Mouse (Mus musculus) MEL-GATA-1-ER (cell line): Measurements from ENCODE around the gene Gprc5b.

ENCODE experiments used
- DNase-seq: peaks from one replicate; pipeline ENCODE4 v3.0.0-alpha.2; 2012; ENCODE audit warnings: low read depth; ENCODE audit errors: extremely low read depth

The Gprc5b gene

GRCm38 (mm10) chr7:118990282-118990681, 4.7 kb downstream of the Gprc5b start:
- no peak for DNase-seq

- DNase-seq: no peak
Observed at GRCm38 (mm10) chr7:118989275-118989856, 5.6 kb downstream of the Gprc5b start.

- no peak for DNase-seq
Observed at GRCm38 (mm10) chr7:118986369-118986768, 8.6 kb downstream of the Gprc5b start.

GRCm38 (mm10) chr7:118985786-118986185, 9.2 kb downstream of the Gprc5b start:
- DNase-seq: no peak

- DNase-seq: no peak
Observed at GRCm38 (mm10) chr7:118983961-118984360, 11.1 kb downstream of the Gprc5b start.

- no peak for DNase-seq
Observed at GRCm38 (mm10) chr7:118982586-118982985, 12.4 kb downstream of the Gprc5b start.

GRCm38 (mm10) chr7:118981831-118982230, 13.2 kb downstream of the Gprc5b start:
- DNase-seq: no peak

GRCm38 (mm10) chr7:118981346-118981745, 13.7 kb downstream of the Gprc5b start:
- no peak for DNase-seq

- DNase-seq: no peak
Observed at GRCm38 (mm10) chr7:118979708-118980107, 15.3 kb downstream of the Gprc5b start.

GRCm38 (mm10) chr7:118979121-118979520, 15.9 kb downstream of the Gprc5b start:
- no peak for DNase-seq

GRCm38 (mm10) chr7:118977167-118977543, 17.9 kb downstream of the Gprc5b start:
- DNase-seq: no peak

GRCm38 (mm10) chr7:118976414-118977166, 18.4 kb downstream of the Gprc5b start:
- DNase-seq: no peak

- no peak for DNase-seq
Observed at GRCm38 (mm10) chr7:118975837-118976236, 19.2 kb downstream of the Gprc5b start.

GRCm38 (mm10) chr7:118973377-118973776, 21.6 kb downstream of the Gprc5b start:
- no peak for DNase-seq

GRCm38 (mm10) chr7:118972306-118972705, 22.7 kb downstream of the Gprc5b start:
- DNase-seq: no peak

GRCm38 (mm10) chr7:118971499-118971898, 23.5 kb downstream of the Gprc5b start:
- no peak for DNase-seq

GRCm38 (mm10) chr7:118968870-118969269, 26.1 kb downstream of the Gprc5b start:
- no peak for DNase-seq

- DNase-seq: no peak
Observed at GRCm38 (mm10) chr7:118965198-118965597, 29.8 kb downstream of the Gprc5b start.

- no peak for DNase-seq
Observed at GRCm38 (mm10) chr7:118964777-118965176, 30.2 kb downstream of the Gprc5b start.

GRCm38 (mm10) chr7:118959209-118959608, 35.8 kb downstream of the Gprc5b start:
- DNase-seq: no peak

- no peak for DNase-seq
Observed at GRCm38 (mm10) chr7:118956616-118957246, 38.3 kb downstream of the Gprc5b start.

- DNase-seq: no peak
Observed at GRCm38 (mm10) chr7:118954968-118955367, 40.0 kb downstream of the Gprc5b start.
